In genomic region chr14:25396990-25397531, GRCm38 (mm10) we compare ENCODE assay signal across 7 mouse cellular contexts.
DNase-seq lines count a peak whose midpoint lies in the region; ATAC-seq and TF ChIP-seq lines count a peak whose summit lies in the region.

No protein-coding gene starts in this region.

- peak overlapping the region; percentile 44 for H3K9ac ChIP-seq in heart, adult 2 months (ENCODE audit: low read depth, low read length)
- H3K9ac ChIP-seq in lung, embryonic 16.5 days (ENCODE audit: low read length): 0 out of 2 replicates have a peak overlapping the region, but pooled peaks have one; percentile 2
- no peak overlapping the region; the same call in 1 of the 2 replicates for H3K9ac ChIP-seq in stomach, embryonic 14.5 days (replicated peaks; ENCODE audit: low read depth, low read length)

- no peak for TF ChIP-seq EP300 in heart, adult 2 months (IDR thresholded peaks at IDR 0.05; ENCODE audit: insufficient read depth, low read depth, low read length)

- no peak for TF ChIP-seq CTCF in heart, adult 2 months (IDR thresholded peaks at IDR 0.05)
- no peak for TF ChIP-seq CTCF in kidney, adult 2 months (conservative IDR thresholded peaks at IDR 0.05; ENCODE audit: insufficient read depth, insufficient read length, low read depth, low read length)

- H3K9me3 ChIP-seq in lung, embryonic 16.5 days (ENCODE audit: control insufficient read depth, low read length): no peaks in the 10 kb centered on the region
- H3K9me3 ChIP-seq in stomach, embryonic 14.5 days (ENCODE audit: control insufficient read depth, low read depth, low read length): no peaks in the 10 kb centered on the region

- H3K27me3 ChIP-seq in heart, adult 2 months (ENCODE audit: control insufficient read depth, insufficient read depth, low read length): no peaks in the 10 kb centered on the region
- no peaks in the 10 kb centered on the region; the same call in 1 of the 2 replicates for H3K27me3 ChIP-seq in kidney, adult 2 months (replicated peaks; ENCODE audit: control insufficient read depth, insufficient read depth, low read length)
- H3K27me3 ChIP-seq in lung, embryonic 16.5 days (ENCODE audit: control insufficient read depth, insufficient read depth, low read depth, low read length): no peaks in the 10 kb centered on the region
- H3K27me3 ChIP-seq in stomach, embryonic 14.5 days (ENCODE audit: control insufficient read depth, insufficient read depth, low read length): no peaks in the 10 kb centered on the region

- TF ChIP-seq POLR2A in heart, adult 2 months (IDR thresholded peaks at IDR 0.05; ENCODE audit: insufficient read depth, low read depth, low read length): 0 out of 2 replicates have a peak, but pooled peaks have one; percentile 22
- TF ChIP-seq POLR2A in kidney, adult 2 months (IDR thresholded peaks at IDR 0.05; ENCODE audit: low read depth, low read length): no peak

- H3K4me2 ChIP-seq in lung, embryonic 16.5 days (ENCODE audit: low read depth, low read length): peak overlapping the region; percentile 54
- peak overlapping the region; percentile 24 for H3K4me2 ChIP-seq in stomach, embryonic 14.5 days (replicated peaks; ENCODE audit: low read depth, low read length)

- no peaks in the 10 kb centered on the region for H3K36me3 ChIP-seq in heart, adult 2 months (ENCODE audit: control insufficient read depth, insufficient read depth, low read length)
- H3K36me3 ChIP-seq in kidney, adult 2 months (ENCODE audit: control insufficient read depth, insufficient read depth, low read length): no peaks in the 10 kb centered on the region
- no peaks in the 10 kb centered on the region for H3K36me3 ChIP-seq in lung, embryonic 16.5 days (ENCODE audit: control insufficient read depth, insufficient read depth, low read length)
- H3K36me3 ChIP-seq in stomach, embryonic 14.5 days (ENCODE audit: control insufficient read depth, insufficient read depth, low read length): no peaks in the 10 kb centered on the region

- peak; percentile 92 for ATAC-seq in lung, embryonic 16.5 days (ENCODE audit: low read depth)
- ATAC-seq in stomach, embryonic 14.5 days (ENCODE audit: insufficient number of reproducible peaks, insufficient read depth, low FRiP score, low read depth): peak; percentile 87

- 16% methylated on average over 9 of the region's 9 CpGs for WGBS in heart, adult 2 months
- 20% methylated on average over 9 of the region's 9 CpGs for WGBS in kidney, adult 2 months
- 1% methylated on average over 9 of the region's 9 CpGs for WGBS in lung, embryonic 16.5 days
- 1% methylated on average over 9 of the region's 9 CpGs for WGBS in stomach, embryonic 14.5 days

- H3K27ac ChIP-seq in heart, adult 2 months: peak overlapping the region; percentile 43
- no peak overlapping the region for H3K27ac ChIP-seq in kidney, adult 2 months (ENCODE audit: insufficient read depth, low read depth, low read length)
- no peak overlapping the region for H3K27ac ChIP-seq in lung, embryonic 16.5 days (ENCODE audit: low read length)
- H3K27ac ChIP-seq in stomach, embryonic 14.5 days (ENCODE audit: low read length): peak overlapping the region; percentile 75; the same call in 1 of the 2 replicates

- peak; percentile 35 for DNase-seq in adipocyte (ENCODE audit: low spot score)
- DNase-seq in embryo, embryonic 9.5 days (ENCODE audit: extremely low spot score): peak; percentile 89
- peak; percentile 75 to 78 for DNase-seq in heart, adult 2 months
- DNase-seq in kidney, adult 2 months: peak; percentile 67
- DNase-seq in left cerebral cortex, adult 11 months (ENCODE audit: low spot score): no peak

- intact Hi-C loops in heart, adult 2 months (cut with DNase I): loop anchor here (2.0 kb wide), 1 partner anchor 18 kb away; no protein-coding TSS in a partner anchor

- H3K79me2 ChIP-seq in heart, adult 2 months (replicated peaks; ENCODE audit: control insufficient read depth, insufficient read depth, low read length): no peaks in the 10 kb centered on the region

- peak overlapping the region; percentile 29; the same call in 1 of the 2 replicates for H3K4me3 ChIP-seq in heart, adult 2 months
- no peak overlapping the region for H3K4me3 ChIP-seq in kidney, adult 2 months (ENCODE audit: insufficient read depth, low read depth, low read length)
- H3K4me3 ChIP-seq in lung, embryonic 16.5 days (ENCODE audit: low read length): peak overlapping the region; percentile 35
- H3K4me3 ChIP-seq in stomach, embryonic 14.5 days (ENCODE audit: low read depth, low read length): 0 out of 2 replicates have a peak overlapping the region, but pooled peaks have one; percentile 16

- H3K4me1 ChIP-seq in heart, adult 2 months (ENCODE audit: control insufficient read depth, insufficient read depth, low read length): peaks cover 13% of the 10 kb centered on the region
- H3K4me1 ChIP-seq in kidney, adult 2 months (ENCODE audit: control insufficient read depth, insufficient read depth, low read length): no peaks in the 10 kb centered on the region
- peaks cover 8% of the 10 kb centered on the region for H3K4me1 ChIP-seq in lung, embryonic 16.5 days (replicated peaks; ENCODE audit: control insufficient read depth, insufficient read depth, low read length)
- H3K4me1 ChIP-seq in stomach, embryonic 14.5 days (ENCODE audit: control insufficient read depth, insufficient read depth, low read length): peaks cover 26% of the 10 kb centered on the region

Comparison
In these comparisons a context has a peak if more than half of its experiments do, and no peak if none do; other contexts are left out.
1. H3K27ac ChIP-seq: peak in heart, adult 2 months (single experiment) and stomach, embryonic 14.5 days (single experiment); none in kidney, adult 2 months (single experiment) and lung, embryonic 16.5 days (single experiment).